Mouse (Mus musculus) splenic B cell, adult 2 months (primary cell): Measurements from ENCODE around the gene Mmd2.

ENCODE experiments used
- DNase-seq: peaks from one replicate; pipeline ENCODE4 v3.0.0-alpha.2; 2011; ENCODE audit warnings: low read depth, low spot score
- H3K27me3 ChIP-seq: 2 replicates; pipeline ENCODE4 v1.6.1; 2012; ENCODE audit warnings: mild to moderate bottlenecking, low read length, moderate library complexity, mixed read lengths; ENCODE audit not compliant: control insufficient read depth, poor library complexity, insufficient read depth, severe bottlenecking
- H3K36me3 ChIP-seq: 2 replicates; pipeline ENCODE4 v1.6.1; 2012; ENCODE audit warnings: mild to moderate bottlenecking, low read length, moderate library complexity, mixed read lengths; ENCODE audit not compliant: control insufficient read depth, poor library complexity, insufficient read depth, severe bottlenecking

Mmd2 gene

DNA sequence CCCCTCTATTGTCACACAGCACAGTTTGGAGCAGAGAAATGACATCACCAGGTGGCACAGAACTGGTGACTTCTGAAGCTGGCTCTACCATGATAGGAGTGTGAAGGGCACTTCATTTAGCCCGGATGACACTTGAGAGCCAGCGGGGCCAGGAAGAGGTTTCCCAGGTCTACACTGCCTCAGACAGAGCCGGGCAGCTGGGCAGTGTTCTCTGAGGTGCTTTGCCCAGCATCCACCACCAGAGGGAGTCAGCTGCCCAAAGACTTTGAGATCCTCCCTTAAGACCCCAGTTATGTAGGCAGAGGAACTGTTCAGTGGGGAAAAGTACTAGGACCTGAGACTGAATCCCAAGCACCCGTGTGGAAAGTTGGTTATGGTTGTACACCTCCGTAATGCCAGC lies 27.1 kb downstream of the Mmd2 start:
- Histone ChIP-seq H3K36me3 (no peaks in the 10 kb centered on the region), H3K27me3 (no peaks in the 10 kb centered on the region; the same call in 1 of the 2 replicates)
- peak; percentile 63 for DNase-seq

DNA sequence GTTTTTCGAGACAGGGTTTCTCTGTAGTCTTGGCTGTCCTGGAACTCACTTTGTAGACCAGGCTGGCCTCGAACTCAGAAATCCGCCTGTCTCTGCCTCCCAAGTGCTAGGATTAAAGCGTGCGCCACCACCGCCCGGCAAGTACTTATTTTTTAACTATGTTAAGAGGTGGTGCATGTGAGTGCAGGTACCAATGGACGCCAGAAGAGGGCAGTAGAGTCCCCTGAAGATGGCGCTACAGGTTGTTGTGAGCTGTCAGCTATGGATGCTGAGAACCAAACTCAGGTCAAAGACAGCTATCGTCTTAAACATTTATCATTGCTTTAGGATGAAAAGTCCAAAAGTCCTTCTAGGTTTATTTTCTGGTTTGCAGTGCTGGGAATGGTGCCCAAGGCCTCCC lies 30.4 kb downstream of the Mmd2 start:
- DNase-seq, result peak; percentile 5
- H3K36me3 ChIP-seq, result no peaks in the 10 kb centered on the region
- H3K27me3 ChIP-seq, result no peaks in the 10 kb centered on the region; the same call in 1 of the 2 replicates

DNA sequence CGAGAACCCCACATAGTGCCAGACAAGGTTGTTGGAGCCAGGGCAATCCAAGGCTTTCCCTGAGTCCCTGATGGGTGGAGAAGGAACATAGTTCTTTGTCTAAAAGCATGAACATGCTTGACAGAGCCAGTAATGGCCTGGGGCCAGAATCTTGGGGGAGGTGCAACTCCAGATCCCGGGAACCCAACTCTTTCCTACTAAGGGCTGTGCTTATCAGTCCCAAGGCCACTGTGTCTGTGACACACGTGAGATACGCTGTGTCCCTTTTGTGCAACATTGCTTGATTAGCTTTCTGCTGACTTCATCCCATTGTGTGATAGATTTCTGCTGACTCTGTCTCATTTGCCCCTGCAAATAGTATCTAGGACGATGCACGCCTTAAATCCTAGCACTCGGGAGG lies 31.8 kb downstream of the Mmd2 start:
- H3K27me3 ChIP-seq, result no peaks in the 10 kb centered on the region; the same call in 1 of the 2 replicates
- DNase-seq, result no peak
- H3K36me3 ChIP-seq, result no peaks in the 10 kb centered on the region

DNA sequence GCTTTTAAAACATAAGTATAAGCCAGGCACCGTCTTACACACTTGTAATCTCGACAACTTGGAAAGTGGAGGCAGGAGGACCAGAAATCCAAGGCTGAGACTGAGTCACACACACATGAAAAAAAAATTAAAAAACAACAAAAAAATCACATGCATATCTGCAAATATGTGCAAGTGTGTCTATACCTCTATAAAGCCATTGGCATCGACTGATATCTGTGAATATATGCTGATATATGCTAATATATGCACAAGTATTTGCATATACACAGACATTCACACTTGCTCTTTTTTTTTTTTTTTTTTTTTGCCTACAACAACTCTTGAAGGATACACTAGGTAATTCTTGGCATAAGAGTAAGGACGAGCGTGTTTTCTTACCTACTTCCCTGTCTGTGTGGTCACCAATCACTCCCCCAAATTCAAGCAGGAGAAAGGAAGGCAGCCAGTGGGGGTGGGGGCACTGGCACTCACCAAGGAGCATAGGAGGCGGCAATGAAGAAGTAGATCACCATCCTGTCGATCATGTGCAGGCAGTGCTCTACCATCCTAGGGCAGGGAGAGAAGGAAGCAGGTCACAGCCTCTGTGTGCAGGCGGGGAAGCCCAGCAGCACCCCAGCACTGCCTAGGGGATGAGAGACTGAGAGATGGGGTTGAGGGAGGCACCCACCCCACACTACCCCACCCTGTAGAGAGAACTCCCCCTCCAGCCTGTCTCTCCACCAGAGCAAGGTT lies 34.1 kb downstream of the Mmd2 start:
- no peak for DNase-seq
- Histone ChIP-seq H3K36me3 (no peaks in the 10 kb centered on the region), H3K27me3 (no peaks in the 10 kb centered on the region; the same call in 1 of the 2 replicates)

DNA sequence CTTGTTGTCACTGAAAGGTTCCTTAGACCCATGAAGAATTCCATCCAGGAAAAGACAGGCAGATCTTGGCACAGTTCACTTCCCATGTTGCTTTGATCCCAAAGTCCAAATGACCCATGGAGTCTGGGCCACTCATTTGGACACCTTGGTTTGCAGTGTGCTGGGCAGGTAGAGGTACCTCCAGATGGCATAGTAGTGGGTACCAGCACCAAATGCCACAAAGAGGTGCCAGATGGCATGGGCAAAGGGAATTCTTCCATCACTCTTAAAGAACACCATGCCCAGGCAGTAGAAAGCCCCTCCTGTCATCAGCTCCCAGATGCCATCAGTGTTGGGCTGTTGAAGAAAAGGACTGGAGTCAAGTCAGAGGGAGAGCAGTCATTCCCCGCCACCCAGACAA lies 44.0 kb downstream of the Mmd2 start:
- H3K27me3 ChIP-seq, result no peaks in the 10 kb centered on the region
- no peak for DNase-seq

DNA sequence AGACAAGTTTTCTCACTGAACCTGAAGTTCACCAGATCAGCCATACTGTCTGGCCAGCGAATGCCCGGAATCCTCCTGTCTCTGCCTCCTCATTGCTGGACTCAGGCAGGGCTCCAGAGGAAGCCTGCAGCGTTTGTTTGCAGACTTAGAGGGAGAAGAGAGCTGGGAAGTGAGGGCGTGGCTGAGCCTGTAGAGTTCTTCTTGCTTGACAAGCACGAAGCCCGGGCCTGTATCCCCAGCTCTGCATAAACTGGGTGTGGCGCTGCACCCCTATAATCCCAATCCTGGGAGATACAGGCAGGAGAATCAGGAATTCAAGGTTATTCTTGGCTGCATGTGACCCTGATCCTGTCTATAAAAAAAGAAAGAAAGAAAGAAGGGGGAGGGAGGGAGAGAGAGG lies 48.3 kb downstream of the Mmd2 start:
- Histone ChIP-seq H3K36me3 (no peaks in the 10 kb centered on the region), H3K27me3 (no peaks in the 10 kb centered on the region)
- DNase-seq, result no peak

More for the DNA sequence above, 44.0 kb downstream of the Mmd2 start:
- no peaks in the 10 kb centered on the region for H3K36me3 ChIP-seq

DNA sequence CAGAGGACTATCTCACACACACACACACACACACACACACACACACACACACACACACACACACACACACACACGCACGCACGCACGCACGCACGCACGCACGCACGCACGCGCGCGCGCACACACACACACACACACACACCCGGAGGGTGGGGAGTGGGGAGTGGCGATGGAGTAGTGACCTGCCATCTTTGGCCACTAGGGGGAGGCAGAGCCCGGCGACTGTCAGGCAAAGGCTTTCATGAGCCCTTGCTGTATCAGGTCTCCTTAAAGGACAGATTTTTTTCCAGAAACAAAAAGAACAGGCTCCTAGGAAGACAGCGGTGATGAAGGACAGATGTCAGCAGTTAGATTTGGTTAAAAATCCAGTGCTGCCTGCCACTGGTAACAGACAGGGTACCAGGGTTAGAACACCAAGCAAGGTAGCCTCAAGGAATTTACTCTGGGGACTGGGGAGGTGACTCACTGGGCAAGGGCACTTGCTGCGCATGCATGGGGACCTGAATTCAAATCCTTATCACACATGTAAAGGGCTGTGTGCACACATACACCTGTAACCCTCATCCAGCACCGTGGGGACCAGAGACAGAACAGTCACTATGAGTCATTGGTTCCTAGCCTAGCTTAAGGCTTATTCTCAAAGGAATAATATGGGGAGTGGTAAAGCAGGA lies 51.1 kb downstream of the Mmd2 start:
- H3K27me3 ChIP-seq, result no peaks in the 10 kb centered on the region
- no peaks in the 10 kb centered on the region for H3K36me3 ChIP-seq
- peak; percentile 60 for DNase-seq

DNA sequence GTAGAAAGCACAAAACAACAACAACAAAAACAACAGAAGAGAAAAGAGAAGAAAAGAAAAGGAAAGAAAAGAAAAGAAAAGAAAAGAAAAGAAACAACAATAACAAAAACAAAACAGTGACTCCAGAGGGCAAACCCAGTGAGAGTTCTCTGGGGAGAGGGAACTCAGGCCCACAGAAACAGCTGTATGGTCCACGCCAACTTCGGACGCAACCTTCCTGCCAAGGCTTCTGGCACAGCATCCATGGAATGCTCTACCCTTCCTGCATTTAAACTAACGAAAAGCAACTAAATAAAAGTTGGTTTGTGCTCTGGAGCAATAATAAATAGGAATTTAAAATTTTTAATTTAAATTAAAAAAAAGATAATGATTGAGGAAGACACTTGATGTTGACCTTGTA lies 51.9 kb downstream of the Mmd2 start:
- DNase-seq, result no peak
- Histone ChIP-seq H3K36me3 (no peaks in the 10 kb centered on the region), H3K27me3 (no peaks in the 10 kb centered on the region)

DNA sequence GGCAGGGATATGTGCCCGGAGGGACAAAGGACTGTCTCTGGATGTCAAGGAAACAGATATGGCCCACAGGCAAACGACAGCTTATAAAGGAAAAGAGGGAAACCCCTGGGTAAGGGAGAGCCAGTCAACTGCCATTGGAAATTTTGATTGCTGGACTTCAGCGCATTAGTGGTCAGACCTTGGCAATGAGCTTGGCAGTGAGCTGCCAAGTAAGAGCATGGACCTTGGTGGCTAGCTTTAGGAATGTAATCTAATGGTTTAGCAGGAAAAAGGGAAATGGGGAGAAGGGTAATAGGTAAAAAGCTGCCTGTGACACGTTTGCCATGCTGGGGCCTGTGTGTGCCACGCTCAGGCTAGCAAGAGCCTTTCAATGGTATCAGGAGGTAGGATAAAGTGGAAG lies 52.7 kb downstream of the Mmd2 start:
- Histone ChIP-seq H3K27me3 (peaks cover 2% of the 10 kb centered on the region; the same call in 1 of the 2 replicates), H3K36me3 (no peaks in the 10 kb centered on the region)
- DNase-seq, result no peak

DNA sequence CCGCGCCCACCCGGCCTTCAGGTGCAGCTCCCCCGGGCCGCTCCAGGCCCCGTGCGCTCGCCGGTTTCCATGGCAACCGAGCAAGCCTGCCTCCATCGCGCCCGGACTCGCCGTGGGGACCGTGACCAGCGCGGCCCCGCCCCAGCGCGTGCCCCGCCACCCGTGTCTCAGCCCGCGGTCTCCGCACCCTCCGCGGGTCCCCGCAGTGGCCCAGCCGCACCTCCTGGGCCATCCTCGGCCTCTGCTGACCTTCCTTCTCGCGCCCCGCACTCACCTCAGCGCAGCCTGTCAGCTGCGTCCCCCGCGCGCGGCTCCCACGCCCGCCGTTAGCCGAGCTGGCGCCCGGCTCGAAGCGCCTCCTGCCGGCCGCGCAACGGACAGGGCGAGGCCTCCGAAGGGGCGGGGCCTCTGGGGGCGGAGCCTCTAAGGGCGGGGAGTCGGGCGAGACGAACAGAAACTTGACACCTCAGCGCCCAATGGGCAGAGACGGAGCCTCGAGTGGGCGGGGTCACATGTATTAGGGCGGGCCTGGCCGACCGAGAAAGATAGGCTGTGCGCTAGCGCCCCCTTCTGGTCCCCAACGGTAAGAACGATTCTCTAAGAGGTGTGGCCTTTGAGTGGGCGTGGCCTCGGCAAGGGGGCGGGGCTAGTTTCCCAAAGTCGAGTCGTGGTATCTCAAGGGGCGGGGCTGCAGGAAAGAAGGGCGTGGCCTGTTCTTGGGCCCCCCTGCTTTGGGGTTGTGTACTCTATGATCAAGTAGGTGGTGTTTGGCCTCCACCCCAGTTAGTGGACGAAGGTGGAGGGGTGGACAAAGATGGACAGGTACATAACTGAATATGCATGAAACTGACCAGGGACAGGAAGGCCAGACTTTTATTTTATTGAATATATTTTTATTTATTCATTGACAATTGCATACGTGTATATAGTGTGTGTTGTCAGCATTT lies 57.6 kb downstream of the Mmd2 start, which contains the start of gene Radil:
TSS of gene Radil (minus strand) at position 393 of the 947 bp plus-strand sequence.
- H3K27me3 ChIP-seq, result peaks cover 4% of the 10 kb centered on the region; the same call in 1 of the 2 replicates
- H3K36me3 ChIP-seq, result no peaks in the 10 kb centered on the region
- peak; percentile 71 for DNase-seq

DNA sequence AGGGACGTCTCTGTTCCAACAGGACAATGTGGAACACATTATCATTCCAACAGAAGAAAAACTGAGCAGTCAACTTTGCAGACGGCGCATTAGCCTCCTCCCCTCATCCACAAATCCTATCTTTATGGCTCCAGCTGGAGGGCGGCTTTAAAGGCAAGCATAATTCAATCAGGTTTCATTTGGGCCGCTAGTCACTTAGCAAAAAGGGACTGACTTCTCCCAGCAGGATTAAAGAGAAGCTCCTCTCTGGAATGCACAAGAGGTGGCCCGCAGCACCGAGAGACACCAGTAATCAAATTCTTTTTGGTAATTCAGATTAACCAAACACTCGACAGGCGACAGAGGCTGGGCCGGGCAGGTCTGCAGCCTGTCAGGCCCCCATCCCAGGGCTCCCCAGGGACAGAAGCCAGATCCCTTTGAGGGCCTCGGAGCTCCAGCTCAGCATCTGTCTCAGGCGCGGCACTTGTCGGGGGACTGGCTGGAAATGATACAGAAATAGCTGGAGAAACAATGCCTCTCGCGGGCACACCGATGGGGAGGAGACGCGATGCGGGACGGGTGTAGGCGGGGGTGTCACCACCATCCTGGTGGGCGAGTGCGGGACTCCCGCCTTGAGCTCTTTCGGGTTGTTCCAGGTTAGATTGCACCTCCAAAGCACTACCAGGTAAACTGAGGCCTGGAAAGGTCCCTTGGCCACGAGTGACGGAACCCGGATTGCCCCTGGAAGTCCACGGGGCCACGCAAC lies 58.5 kb downstream of the Mmd2 start:
- Histone ChIP-seq H3K36me3 (no peaks in the 10 kb centered on the region), H3K27me3 (peaks cover 4% of the 10 kb centered on the region; the same call in 1 of the 2 replicates)
- peak; percentile 2 for DNase-seq

DNA sequence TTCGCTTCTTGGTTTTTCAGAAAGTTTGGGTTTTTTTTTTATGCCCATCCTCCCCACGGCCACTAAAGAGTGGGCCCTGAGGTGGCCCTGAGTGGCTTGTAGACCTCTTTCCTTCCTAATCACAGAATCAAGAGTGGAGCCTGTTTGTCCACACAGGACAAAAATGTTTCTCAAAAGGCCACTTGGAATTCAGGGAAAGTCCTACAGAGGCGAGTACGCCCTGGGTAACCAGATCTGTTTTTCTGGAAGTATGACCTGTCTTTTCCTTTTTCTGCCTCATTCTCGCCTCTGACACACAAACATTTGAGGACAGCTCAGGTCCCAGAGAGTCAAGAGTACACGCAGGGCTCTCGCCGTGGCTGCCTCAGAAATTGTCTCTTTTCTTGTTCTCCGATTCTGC lies 59.2 kb downstream of the Mmd2 start:
- no peak for DNase-seq
- no peaks in the 10 kb centered on the region for H3K36me3 ChIP-seq
- peaks cover 4% of the 10 kb centered on the region; the same call in 1 of the 2 replicates for H3K27me3 ChIP-seq

DNA sequence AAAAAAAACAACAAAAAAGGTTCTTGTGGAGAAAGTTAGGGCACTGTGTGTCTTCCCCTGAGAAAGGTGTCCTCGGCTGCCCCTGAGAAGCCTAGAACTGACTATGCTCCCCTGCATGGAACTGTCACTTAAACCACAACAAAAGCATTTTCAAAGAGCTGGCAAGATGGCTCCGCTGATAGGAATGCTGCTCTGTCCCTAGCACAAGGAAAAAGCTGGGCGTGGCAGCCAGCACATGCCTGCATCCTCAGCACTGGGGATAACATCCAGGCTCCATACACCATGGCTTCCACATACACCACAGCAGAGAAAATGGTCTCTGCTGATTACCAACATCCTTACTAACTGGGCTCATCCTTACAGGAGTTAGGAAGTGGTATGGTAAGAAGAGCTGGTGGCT lies 61.5 kb downstream of the Mmd2 start:
- no peak for DNase-seq
- Histone ChIP-seq H3K36me3 (no peaks in the 10 kb centered on the region), H3K27me3 (peaks cover 4% of the 10 kb centered on the region; the same call in 1 of the 2 replicates)

DNA sequence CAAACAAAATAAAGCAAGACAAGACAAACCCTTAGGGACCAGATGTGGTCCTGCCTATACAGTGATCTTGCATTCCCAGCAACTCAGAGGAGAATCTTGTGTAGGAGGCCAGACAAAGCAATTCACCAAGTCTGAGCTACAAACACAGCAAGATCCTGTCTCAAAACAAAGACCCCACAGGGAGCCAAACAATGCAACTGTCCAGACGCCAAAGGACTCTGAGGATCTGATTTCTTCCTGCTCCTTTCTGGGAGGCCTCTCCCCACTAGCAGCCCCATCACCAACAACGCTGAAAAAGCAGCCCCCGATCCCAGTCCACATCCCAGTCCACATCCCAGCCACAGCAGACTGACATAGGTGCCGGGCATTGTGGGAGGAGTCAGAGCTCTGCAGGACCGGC lies 62.3 kb downstream of the Mmd2 start:
- no peaks in the 10 kb centered on the region for H3K36me3 ChIP-seq
- peaks cover 3% of the 10 kb centered on the region; the same call in 1 of the 2 replicates for H3K27me3 ChIP-seq
- DNase-seq, result no peak
